Mouse (Mus musculus): ENCODE data around the gene Fabp2. TPM values are rescaled to one million over a fixed set of nuclear protein-coding genes. Genes with fewer than 3 reads are reported as not detected.

The Fabp2 gene
- 2.9 TPM in 1 of 2 replicates, not detected in the other for polyA plus RNA-seq (2015; fragmentation: Nextera tagmentation; extraction: Ambion mirVana)

- Histone ChIP-seq H3K4me3 (replicated peaks) (no peak within 1 kb of the TSS), H3K36me3 (no peaks in the 10 kb centered on the region), H3K27me3 (replicated peaks) (no peaks in the 10 kb centered on the region), H3K4me1 (no peaks in the 10 kb centered on the region), H3K9ac (replicated peaks) (no peak within 1 kb of the TSS), H3K27ac (replicated peaks) (no peak within 1 kb of the TSS), H3K9me3 (replicated peaks) (no peaks in the 10 kb centered on the region), H3K4me2 (no peak within 1 kb of the TSS)
- 94% methylated on average over 3 of the region's 3 CpGs for WGBS
- no peak for ATAC-seq (ENCODE audit: low FRiP score)
Measured at GRCm38 (mm10) chr3:122894772-122895171, at the start of gene Fabp2. Gene Fabp2, plus strand, starts transcription at chr3:122895072.

- no peaks in the 10 kb centered on the region for H3K36me3 ChIP-seq
- WGBS: 86% methylated on average over 5 of the region's 5 CpGs
Measured at GRCm38 (mm10) chr3:122848410-122849034, 46.4 kb upstream of the Fabp2 start.

GRCm38 (mm10) chr3:122855149-122855548 lies 39.7 kb upstream of the Fabp2 start:
- no peak overlapping the region for H3K9ac ChIP-seq (replicated peaks)
- WGBS: 55% methylated on average over 11 of the region's 11 CpGs
- ATAC-seq (ENCODE audit: low FRiP score): no peak
- H3K27me3 ChIP-seq (replicated peaks): no peaks in the 10 kb centered on the region
- H3K36me3 ChIP-seq: no peaks in the 10 kb centered on the region
- H3K4me1 ChIP-seq: no peaks in the 10 kb centered on the region
- no peak overlapping the region for H3K27ac ChIP-seq (replicated peaks)
- no peak overlapping the region for H3K4me2 ChIP-seq
- no peaks in the 10 kb centered on the region for H3K9me3 ChIP-seq (replicated peaks)
- H3K4me3 ChIP-seq (replicated peaks): no peak overlapping the region

More at GRCm38 (mm10) chr3:122848410-122849034, 46.4 kb upstream of the Fabp2 start:
- H3K9me3 ChIP-seq (replicated peaks): no peaks in the 10 kb centered on the region
- ATAC-seq (ENCODE audit: low FRiP score): no peak
- H3K4me2 ChIP-seq: no peak overlapping the region
- H3K4me3 ChIP-seq (replicated peaks): no peak overlapping the region
- no peak overlapping the region for H3K9ac ChIP-seq (replicated peaks)
- no peaks in the 10 kb centered on the region for H3K4me1 ChIP-seq
- no peak overlapping the region for H3K27ac ChIP-seq (replicated peaks)
- H3K27me3 ChIP-seq (replicated peaks): no peaks in the 10 kb centered on the region

- Histone ChIP-seq H3K27me3 (replicated peaks) (no peaks in the 10 kb centered on the region), H3K4me2 (no peak overlapping the region), H3K9ac (replicated peaks) (no peak overlapping the region), H3K4me3 (replicated peaks) (no peak overlapping the region), H3K9me3 (replicated peaks) (no peaks in the 10 kb centered on the region), H3K36me3 (no peaks in the 10 kb centered on the region), H3K4me1 (no peaks in the 10 kb centered on the region), H3K27ac (replicated peaks) (no peak overlapping the region)
- ATAC-seq (ENCODE audit: low FRiP score): no peak
- WGBS: 88% methylated on average over 2 of the region's 2 CpGs
Measured at GRCm38 (mm10) chr3:122859829-122860228, 35.0 kb upstream of the Fabp2 start.

- no peaks in the 10 kb centered on the region for H3K36me3 ChIP-seq
- H3K4me3 ChIP-seq (replicated peaks): no peak overlapping the region
- no peak overlapping the region for H3K27ac ChIP-seq (replicated peaks)
- no peak for ATAC-seq (ENCODE audit: low FRiP score)
- no peak overlapping the region for H3K9ac ChIP-seq (replicated peaks)
- WGBS: 84% methylated on average over 12 of the region's 12 CpGs
- H3K4me2 ChIP-seq: no peak overlapping the region
- H3K4me1 ChIP-seq: no peaks in the 10 kb centered on the region
- H3K9me3 ChIP-seq (replicated peaks): no peaks in the 10 kb centered on the region
- H3K27me3 ChIP-seq (replicated peaks): no peaks in the 10 kb centered on the region
Measured at GRCm38 (mm10) chr3:122860573-122861498, 34.0 kb upstream of the Fabp2 start.

GRCm38 (mm10) chr3:122865092-122865491 lies 29.8 kb upstream of the Fabp2 start:
- Histone ChIP-seq H3K27ac (replicated peaks) (no peak overlapping the region), H3K4me2 (no peak overlapping the region), H3K9ac (replicated peaks) (no peak overlapping the region), H3K36me3 (no peaks in the 10 kb centered on the region), H3K9me3 (replicated peaks) (no peaks in the 10 kb centered on the region), H3K4me3 (replicated peaks) (no peak overlapping the region), H3K4me1 (no peaks in the 10 kb centered on the region), H3K27me3 (replicated peaks) (no peaks in the 10 kb centered on the region)
- ATAC-seq (ENCODE audit: low FRiP score): no peak
- 92% methylated on average over 4 of the region's 4 CpGs for WGBS

- WGBS: 100% methylated on average over 1 of the region's 1 CpGs
- H3K27ac ChIP-seq (replicated peaks): no peak overlapping the region
- no peaks in the 10 kb centered on the region for H3K9me3 ChIP-seq (replicated peaks)
Measured at GRCm38 (mm10) chr3:122868270-122868669, 26.6 kb upstream of the Fabp2 start.

GRCm38 (mm10) chr3:122871596-122871995 lies 23.3 kb upstream of the Fabp2 start:
- H3K9me3 ChIP-seq (replicated peaks): no peaks in the 10 kb centered on the region
- WGBS: 88% methylated on average over 1 of the region's 1 CpGs
- no peak for ATAC-seq (ENCODE audit: low FRiP score)
- no peaks in the 10 kb centered on the region for H3K4me1 ChIP-seq
- no peak overlapping the region for H3K9ac ChIP-seq (replicated peaks)
- H3K36me3 ChIP-seq: no peaks in the 10 kb centered on the region
- H3K27ac ChIP-seq (replicated peaks): no peak overlapping the region
- no peak overlapping the region for H3K4me2 ChIP-seq
- H3K4me3 ChIP-seq (replicated peaks): no peak overlapping the region
- H3K27me3 ChIP-seq (replicated peaks): no peaks in the 10 kb centered on the region

More at GRCm38 (mm10) chr3:122868270-122868669, 26.6 kb upstream of the Fabp2 start:
- Histone ChIP-seq H3K9ac (replicated peaks) (no peak overlapping the region), H3K4me3 (replicated peaks) (no peak overlapping the region), H3K36me3 (no peaks in the 10 kb centered on the region), H3K4me2 (no peak overlapping the region), H3K27me3 (replicated peaks) (no peaks in the 10 kb centered on the region), H3K4me1 (no peaks in the 10 kb centered on the region)
- ATAC-seq (ENCODE audit: low FRiP score): no peak

- Histone ChIP-seq H3K36me3 (no peaks in the 10 kb centered on the region), H3K4me1 (no peaks in the 10 kb centered on the region), H3K4me3 (replicated peaks) (no peak overlapping the region), H3K9me3 (replicated peaks) (no peaks in the 10 kb centered on the region), H3K27ac (replicated peaks) (no peak overlapping the region), H3K9ac (replicated peaks) (no peak overlapping the region), H3K27me3 (replicated peaks) (no peaks in the 10 kb centered on the region), H3K4me2 (no peak overlapping the region)
- WGBS: 91% methylated on average over 2 of the region's 2 CpGs
- ATAC-seq (ENCODE audit: low FRiP score): no peak
Measured at GRCm38 (mm10) chr3:122876870-122877269, 18.0 kb upstream of the Fabp2 start.

- Histone ChIP-seq H3K36me3 (no peaks in the 10 kb centered on the region), H3K4me2 (no peak overlapping the region), H3K4me3 (replicated peaks) (no peak overlapping the region), H3K9me3 (replicated peaks) (no peaks in the 10 kb centered on the region), H3K4me1 (no peaks in the 10 kb centered on the region), H3K9ac (replicated peaks) (no peak overlapping the region), H3K27ac (replicated peaks) (no peak overlapping the region), H3K27me3 (replicated peaks) (no peaks in the 10 kb centered on the region)
- 95% methylated on average over 3 of the region's 3 CpGs for WGBS
- ATAC-seq (ENCODE audit: low FRiP score): no peak
Measured at GRCm38 (mm10) chr3:122877543-122877942, 17.3 kb upstream of the Fabp2 start.

- no peaks in the 10 kb centered on the region for H3K9me3 ChIP-seq (replicated peaks)
- no peaks in the 10 kb centered on the region for H3K36me3 ChIP-seq
- no peak overlapping the region for H3K27ac ChIP-seq (replicated peaks)
- no peak overlapping the region for H3K4me3 ChIP-seq (replicated peaks)
- H3K27me3 ChIP-seq (replicated peaks): no peaks in the 10 kb centered on the region
- no peak for ATAC-seq (ENCODE audit: low FRiP score)
- 90% methylated on average over 8 of the region's 8 CpGs for WGBS
- H3K4me1 ChIP-seq: no peaks in the 10 kb centered on the region
- H3K9ac ChIP-seq (replicated peaks): no peak overlapping the region
- no peak overlapping the region for H3K4me2 ChIP-seq
Measured at GRCm38 (mm10) chr3:122878705-122879315, 16.1 kb upstream of the Fabp2 start.
